Mouse (Mus musculus): ENCODE results near the gene Pkn3. TPM values are rescaled to one million over a fixed set of nuclear protein-coding genes. Genes with fewer than 3 reads are reported as not detected.

Pkn3 gene
- polyA plus RNA-seq, 1 experiment from 2014 or later = 1.9 TPM

DNA sequence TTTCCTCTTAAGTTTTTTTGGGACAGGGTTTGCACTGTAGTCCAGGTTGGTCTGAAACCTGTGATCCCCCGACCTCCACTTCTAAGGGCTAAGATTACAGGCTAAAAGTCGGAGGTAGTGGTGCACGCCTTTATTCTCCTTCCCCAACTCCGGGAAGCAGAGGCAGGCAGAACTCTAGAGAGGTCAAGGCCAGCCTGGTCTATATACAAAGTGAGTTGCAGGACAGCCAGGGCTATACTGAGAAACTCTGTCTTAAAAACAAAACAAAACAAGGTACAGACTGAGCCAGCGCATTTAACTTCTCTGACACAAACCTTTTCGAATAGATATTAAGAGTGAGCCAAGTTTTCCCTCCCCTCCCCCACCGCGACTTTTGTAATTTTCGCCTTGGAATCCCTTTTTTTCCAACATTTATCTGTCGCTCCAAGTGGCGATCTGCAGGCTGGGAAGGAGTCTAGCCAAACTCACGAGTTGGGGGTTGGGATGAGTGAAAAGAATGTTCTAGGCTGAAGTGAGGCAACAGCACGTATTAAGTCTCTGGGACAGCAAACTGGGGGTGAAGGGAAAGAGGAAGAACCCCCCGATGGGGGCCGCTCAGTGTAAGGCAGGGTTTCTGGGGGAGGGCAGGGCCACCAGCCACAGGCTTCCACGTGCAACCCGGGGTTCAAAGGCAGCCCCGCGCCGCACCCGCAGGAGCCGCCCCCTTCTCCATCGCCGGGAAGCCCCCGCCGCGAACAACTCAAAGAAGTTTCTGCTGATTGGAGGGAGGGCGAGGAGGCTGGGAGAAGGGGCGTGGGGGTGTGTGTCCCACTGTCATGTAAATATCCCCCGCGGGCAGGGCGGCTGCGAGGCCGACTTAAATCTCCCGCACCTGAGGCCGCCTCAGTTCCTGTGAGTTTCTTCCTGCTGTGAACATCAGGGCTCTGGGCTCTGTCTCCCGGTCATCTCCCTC, 16.0 kb upstream of the Pkn3 start:
- WGBS = 9% methylated on average over 37 of the region's 37 CpGs
- Histone ChIP-seq H3K27ac (peak overlapping the region; percentile 49), H3K36me3 (replicated peaks; ENCODE audit: control insufficient read depth, insufficient read depth) (no peaks in the 10 kb centered on the region), H3K4me1 (replicated peaks; ENCODE audit: control insufficient read depth, insufficient read depth, low read length) (peaks cover 19% of the 10 kb centered on the region), H3K4me2 (replicated peaks) (peak overlapping the region; percentile 67), H3K27me3 (ENCODE audit: control insufficient read depth, insufficient read depth, low read length) (no peaks in the 10 kb centered on the region), H3K4me3 (replicated peaks; ENCODE audit: low read length) (peak overlapping the region; percentile 48), H3K9ac (peak overlapping the region; percentile 47), H3K9me3 (ENCODE audit: control insufficient read depth, low read length) (no peaks in the 10 kb centered on the region)
- no peak for DNase-seq (ENCODE audit: low spot score)
- no peak for ATAC-seq (ENCODE audit: low FRiP score)

DNA sequence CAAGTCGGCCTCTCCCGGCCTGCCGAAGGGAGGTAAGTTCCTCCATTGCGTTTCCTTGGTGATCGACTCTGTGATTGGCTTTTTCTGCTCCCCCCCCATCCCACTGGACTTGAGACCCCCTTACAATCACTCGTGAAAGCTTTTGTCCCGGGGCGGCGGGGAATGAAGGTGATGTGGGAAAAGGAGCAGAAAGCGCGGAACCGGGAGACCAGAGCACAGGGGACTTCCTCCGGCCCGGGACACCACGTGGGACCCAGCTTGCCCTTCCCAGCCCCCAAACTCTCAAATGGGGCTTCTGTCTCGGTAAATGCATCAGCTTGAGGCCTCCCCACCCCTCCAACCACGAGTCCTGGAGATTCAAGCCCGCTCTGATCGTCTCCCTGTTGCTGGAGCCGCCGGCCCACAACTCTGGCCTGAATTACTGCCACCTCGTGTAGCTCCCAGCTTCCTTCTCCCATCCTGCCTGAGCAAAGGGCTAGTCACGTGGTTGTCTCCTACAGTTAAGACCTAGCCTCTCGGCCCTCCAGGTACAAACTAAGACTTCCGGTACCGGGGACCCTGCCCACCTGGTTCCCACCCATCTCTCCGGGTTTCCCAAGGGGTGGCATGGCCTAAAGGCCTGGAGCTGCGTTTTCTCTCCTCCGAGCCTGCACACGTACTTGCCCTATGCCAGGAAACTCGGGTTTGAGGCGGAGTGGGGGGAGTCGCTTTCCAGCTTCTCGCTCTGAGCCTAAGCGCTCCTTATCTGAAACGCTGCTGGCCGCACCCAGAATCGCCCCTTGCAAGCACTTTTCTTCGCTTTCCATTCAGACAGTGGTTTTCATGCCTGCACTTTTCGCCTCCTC, 15.0 kb upstream of the Pkn3 start:
- H3K4me3 ChIP-seq (replicated peaks; ENCODE audit: low read length) = peak overlapping the region; percentile 48
- no peaks in the 10 kb centered on the region for H3K27me3 ChIP-seq (ENCODE audit: control insufficient read depth, insufficient read depth, low read length)
- H3K9ac ChIP-seq = peak overlapping the region; percentile 47
- ATAC-seq (ENCODE audit: low FRiP score) (no peak), DNase-seq (ENCODE audit: low spot score) (peak; percentile 52)
- H3K9me3 ChIP-seq (ENCODE audit: control insufficient read depth, low read length) = no peaks in the 10 kb centered on the region
- peaks cover 19% of the 10 kb centered on the region for H3K4me1 ChIP-seq (replicated peaks; ENCODE audit: control insufficient read depth, insufficient read depth, low read length)
- H3K27ac ChIP-seq = peak overlapping the region; percentile 49
- H3K36me3 ChIP-seq (replicated peaks; ENCODE audit: control insufficient read depth, insufficient read depth) = no peaks in the 10 kb centered on the region
- peak overlapping the region; percentile 67 for H3K4me2 ChIP-seq (replicated peaks)
- 0% methylated on average over 40 of the region's 40 CpGs for WGBS

DNA sequence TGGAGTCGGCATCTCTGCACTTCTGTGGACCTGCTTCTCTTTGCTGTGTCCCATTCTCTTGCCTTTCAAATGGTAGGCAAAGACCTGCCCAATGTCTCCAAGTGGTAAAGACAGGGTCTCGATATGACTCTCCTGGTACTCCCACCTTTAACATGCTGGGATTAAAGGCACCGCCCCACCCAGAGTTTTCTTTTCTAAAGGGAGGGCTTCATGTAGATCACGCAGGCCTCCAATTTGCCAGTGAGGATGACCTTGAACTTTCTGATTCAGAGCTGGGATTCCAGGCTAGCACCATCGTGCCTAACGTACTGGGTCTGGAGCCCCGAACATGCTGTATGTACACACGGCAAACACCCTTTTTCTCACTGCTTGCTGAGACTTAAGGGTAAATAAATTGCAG, 14.2 kb upstream of the Pkn3 start:
- H3K4me3 ChIP-seq (replicated peaks; ENCODE audit: low read length) = peak overlapping the region; percentile 48
- peak overlapping the region; percentile 67 for H3K4me2 ChIP-seq (replicated peaks)
- no peak for DNase-seq (ENCODE audit: low spot score)
- H3K9me3 ChIP-seq (ENCODE audit: control insufficient read depth, low read length) = no peaks in the 10 kb centered on the region
- ATAC-seq (ENCODE audit: low FRiP score) = no peak
- H3K9ac ChIP-seq = peak overlapping the region; percentile 47
- 5% methylated on average over 8 of the region's 8 CpGs for WGBS
- H3K27ac ChIP-seq = peak overlapping the region; percentile 49
- peaks cover 24% of the 10 kb centered on the region for H3K4me1 ChIP-seq (replicated peaks; ENCODE audit: control insufficient read depth, insufficient read depth, low read length)
- no peaks in the 10 kb centered on the region for H3K27me3 ChIP-seq (ENCODE audit: control insufficient read depth, insufficient read depth, low read length)
- H3K36me3 ChIP-seq (replicated peaks; ENCODE audit: control insufficient read depth, insufficient read depth) = peaks cover 5% of the 10 kb centered on the region

DNA sequence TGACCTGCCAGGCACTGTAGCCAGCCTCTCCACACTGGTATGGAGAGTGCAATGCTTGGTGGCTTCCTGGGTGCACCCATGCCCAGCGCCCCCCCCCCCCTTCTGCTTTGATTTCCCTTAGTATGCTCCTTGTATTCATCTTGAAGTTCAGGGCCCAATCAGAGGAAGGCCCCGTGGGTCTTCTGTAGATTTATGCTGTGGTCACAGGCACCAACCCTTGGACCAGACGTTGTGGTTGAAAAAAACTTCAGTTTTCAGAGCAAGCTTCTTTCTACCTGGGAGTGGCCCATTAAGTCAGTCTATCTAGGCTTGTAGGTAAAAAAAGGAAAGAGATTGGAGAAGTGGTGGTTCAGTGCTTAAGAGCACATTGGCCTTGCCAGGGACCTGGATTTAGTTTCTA, 13.7 kb upstream of the Pkn3 start:
- WGBS = 8% methylated on average over 3 of the region's 3 CpGs

DNA sequence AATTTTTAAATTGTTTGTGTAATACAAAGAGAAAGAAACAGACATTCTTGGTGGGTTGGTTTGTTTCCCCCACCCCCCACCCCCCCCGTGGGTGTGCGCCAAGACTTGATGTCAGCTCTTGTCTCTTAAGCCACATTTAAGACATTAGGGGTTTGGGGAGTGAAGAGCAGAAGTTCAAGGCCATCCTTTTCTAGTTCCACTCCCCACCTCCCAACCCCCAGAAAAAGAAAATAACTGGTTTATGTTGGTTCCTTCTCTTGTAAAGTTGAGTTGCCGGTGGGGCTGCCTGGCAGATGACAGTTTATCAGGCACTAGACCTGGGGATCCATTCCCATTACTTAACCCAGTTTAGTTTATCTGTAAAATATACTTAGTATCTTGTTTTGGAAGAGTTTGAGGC, 13.2 kb upstream of the Pkn3 start:
- H3K36me3 ChIP-seq (replicated peaks; ENCODE audit: control insufficient read depth, insufficient read depth) = peaks cover 16% of the 10 kb centered on the region
- WGBS = 48% methylated on average over 3 of the region's 3 CpGs
- H3K27ac ChIP-seq = no peak overlapping the region
- DNase-seq (ENCODE audit: low spot score) (no peak), ATAC-seq (ENCODE audit: low FRiP score) (no peak)
- H3K4me3 ChIP-seq (replicated peaks; ENCODE audit: low read length) = no peak overlapping the region
- H3K4me1 ChIP-seq (replicated peaks; ENCODE audit: control insufficient read depth, insufficient read depth, low read length) = peaks cover 28% of the 10 kb centered on the region
- no peaks in the 10 kb centered on the region for H3K9me3 ChIP-seq (ENCODE audit: control insufficient read depth, low read length)
- no peaks in the 10 kb centered on the region for H3K27me3 ChIP-seq (ENCODE audit: control insufficient read depth, insufficient read depth, low read length)
- no peak overlapping the region for H3K9ac ChIP-seq
- no peak overlapping the region for H3K4me2 ChIP-seq (replicated peaks)

More for the DNA sequence above, 13.7 kb upstream of the Pkn3 start:
- Histone ChIP-seq H3K9me3 (ENCODE audit: control insufficient read depth, low read length) (no peaks in the 10 kb centered on the region), H3K4me3 (replicated peaks; ENCODE audit: low read length) (no peak overlapping the region), H3K9ac (peak overlapping the region; percentile 47; the same call in 1 of the 2 replicates), H3K4me1 (replicated peaks; ENCODE audit: control insufficient read depth, insufficient read depth, low read length) (peaks cover 28% of the 10 kb centered on the region), H3K27me3 (ENCODE audit: control insufficient read depth, insufficient read depth, low read length) (no peaks in the 10 kb centered on the region), H3K4me2 (replicated peaks) (peak overlapping the region; percentile 67), H3K27ac (no peak overlapping the region), H3K36me3 (replicated peaks; ENCODE audit: control insufficient read depth, insufficient read depth) (peaks cover 11% of the 10 kb centered on the region)
- ATAC-seq (ENCODE audit: low FRiP score) = no peak
- no peak for DNase-seq (ENCODE audit: low spot score)

DNA sequence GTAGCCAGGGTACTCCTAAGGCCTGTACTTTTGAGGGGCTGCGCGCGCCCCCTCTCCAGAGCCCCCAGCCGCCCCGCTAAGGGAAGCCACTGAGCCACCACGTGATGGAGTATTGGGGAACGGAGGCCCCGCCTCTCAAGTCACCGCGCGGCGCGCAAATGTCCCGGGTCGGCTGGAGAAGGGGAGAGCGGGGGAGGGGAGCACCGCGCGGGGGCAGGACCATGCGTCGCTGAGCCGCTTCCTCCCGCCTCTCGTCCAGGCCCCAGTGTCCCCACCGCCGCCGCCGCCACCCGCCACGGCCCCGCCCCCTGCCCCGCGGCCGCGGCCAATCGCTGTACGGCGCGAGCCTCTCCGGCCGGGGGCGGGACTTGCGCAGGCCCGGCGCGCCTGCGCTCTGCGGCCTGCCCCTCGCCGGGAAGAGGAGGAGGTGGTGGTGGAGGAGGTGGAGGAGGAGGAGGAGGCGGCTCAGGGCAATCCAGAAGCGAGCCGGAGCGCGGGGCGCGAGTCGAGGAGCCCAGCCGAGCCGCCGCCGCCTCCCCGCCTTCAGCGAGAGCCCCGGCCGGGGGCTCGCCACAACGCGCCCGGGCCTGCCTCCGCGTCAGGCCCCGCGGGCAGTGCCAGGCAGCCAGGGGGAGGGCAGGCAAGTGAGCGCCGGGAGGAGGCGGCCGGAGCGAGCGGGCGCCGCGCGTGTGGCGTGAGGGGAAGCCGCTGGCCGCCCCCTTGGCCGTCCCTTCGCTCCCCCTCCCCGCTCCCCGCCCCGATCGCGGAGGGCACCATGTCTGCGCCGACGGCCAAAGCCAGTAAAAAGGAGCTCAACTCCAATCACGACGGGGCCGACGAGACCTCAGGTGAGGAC, 11.2 kb upstream of the Pkn3 start:
- Histone ChIP-seq H3K9ac (peak overlapping the region; percentile 97), H3K4me2 (replicated peaks) (peak overlapping the region; percentile 69), H3K9me3 (ENCODE audit: control insufficient read depth, low read length) (no peaks in the 10 kb centered on the region), H3K4me1 (replicated peaks; ENCODE audit: control insufficient read depth, insufficient read depth, low read length) (peaks cover 28% of the 10 kb centered on the region), H3K36me3 (replicated peaks; ENCODE audit: control insufficient read depth, insufficient read depth) (peaks cover 31% of the 10 kb centered on the region), H3K4me3 (replicated peaks; ENCODE audit: low read length) (peak overlapping the region; percentile 100), H3K27ac (peak overlapping the region; percentile 100), H3K27me3 (ENCODE audit: control insufficient read depth, insufficient read depth, low read length) (no peaks in the 10 kb centered on the region)
- peak; percentile 95 for ATAC-seq (ENCODE audit: low FRiP score)
- DNase-seq (ENCODE audit: low spot score) = peak; percentile 95
- under 1% methylated on average over 63 of the region's 101 CpGs for WGBS

DNA sequence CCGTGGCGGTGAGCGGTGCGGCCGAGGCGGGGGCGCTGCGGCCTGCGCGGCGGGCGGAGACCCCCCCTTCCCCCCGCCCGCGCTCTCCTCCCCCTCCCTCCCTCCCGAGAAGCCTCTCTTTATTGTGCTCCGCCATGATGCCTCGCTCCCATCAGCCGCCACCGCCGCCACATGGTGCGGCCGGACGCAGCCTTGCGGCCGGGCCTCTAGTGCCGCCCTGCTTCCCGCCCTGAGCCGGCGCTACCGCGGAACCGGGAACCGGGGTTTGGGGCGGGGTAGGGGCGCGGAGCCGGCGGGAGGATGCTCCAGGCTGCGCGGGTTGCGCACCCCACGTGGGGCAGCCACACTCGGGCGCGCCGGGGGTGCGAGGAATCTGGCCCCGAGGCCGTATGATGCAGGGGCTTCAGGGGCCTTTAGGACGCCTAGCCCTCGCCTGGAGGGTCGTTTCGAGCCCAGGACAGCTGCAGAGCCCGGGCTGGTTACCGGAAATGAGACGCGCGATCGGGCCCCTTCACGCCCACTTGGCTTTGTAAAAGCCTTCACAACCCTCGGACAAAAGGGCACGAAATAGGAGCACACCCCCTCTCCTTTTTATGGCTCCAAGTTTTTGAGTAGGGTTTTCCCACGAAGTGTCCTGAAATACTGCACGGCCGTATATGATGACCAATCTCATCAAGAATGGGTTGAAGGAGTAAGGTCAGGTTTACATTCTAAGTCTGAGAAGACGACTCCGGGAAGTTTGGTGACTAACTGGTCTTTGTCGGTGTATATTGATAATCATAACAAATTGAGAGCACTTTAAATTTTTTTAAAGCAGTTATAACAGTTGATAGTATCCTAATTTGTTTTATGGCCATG, 10.2 kb upstream of the Pkn3 start:
- H3K4me2 ChIP-seq (replicated peaks) = peak overlapping the region; percentile 69
- H3K27ac ChIP-seq = peak overlapping the region; percentile 100
- peak; percentile 53 for DNase-seq (ENCODE audit: low spot score)
- peak overlapping the region; percentile 100 for H3K4me3 ChIP-seq (replicated peaks; ENCODE audit: low read length)
- under 1% methylated on average over 52 of the region's 69 CpGs for WGBS
- no peaks in the 10 kb centered on the region for H3K27me3 ChIP-seq (ENCODE audit: control insufficient read depth, insufficient read depth, low read length)
- peaks cover 24% of the 10 kb centered on the region for H3K4me1 ChIP-seq (replicated peaks; ENCODE audit: control insufficient read depth, insufficient read depth, low read length)
- H3K36me3 ChIP-seq (replicated peaks; ENCODE audit: control insufficient read depth, insufficient read depth) = peaks cover 37% of the 10 kb centered on the region
- peak overlapping the region; percentile 97 for H3K9ac ChIP-seq
- ATAC-seq (ENCODE audit: low FRiP score) = peak; percentile 18
- H3K9me3 ChIP-seq (ENCODE audit: control insufficient read depth, low read length) = no peaks in the 10 kb centered on the region

DNA sequence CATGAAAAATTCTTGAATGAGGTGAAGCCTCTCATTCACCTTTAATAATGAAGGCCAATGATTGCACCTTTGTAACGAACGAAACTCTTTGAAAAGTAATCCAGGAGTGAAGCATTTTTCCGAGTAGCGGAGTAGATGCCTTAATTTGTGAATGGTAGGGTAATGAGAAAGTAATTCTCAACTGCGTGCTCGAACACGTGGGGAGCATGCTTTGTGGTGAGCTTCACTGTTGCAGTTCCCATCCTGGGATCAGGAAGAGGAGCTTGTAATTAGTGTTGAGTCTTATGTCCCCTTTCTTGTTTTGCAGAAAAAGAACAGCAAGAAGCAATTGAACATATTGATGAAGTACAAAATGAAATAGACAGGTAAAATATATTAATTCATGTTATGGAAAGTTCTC, 9.5 kb upstream of the Pkn3 start:
- no peaks in the 10 kb centered on the region for H3K9me3 ChIP-seq (ENCODE audit: control insufficient read depth, low read length)
- H3K4me3 ChIP-seq (replicated peaks; ENCODE audit: low read length) = peak overlapping the region; percentile 100
- peaks cover 22% of the 10 kb centered on the region for H3K4me1 ChIP-seq (replicated peaks; ENCODE audit: control insufficient read depth, insufficient read depth, low read length)
- 32% methylated on average over 7 of the region's 7 CpGs for WGBS
- 0 out of 2 replicates have a peak overlapping the region, but pooled peaks have one; percentile 100 for H3K27ac ChIP-seq
- H3K27me3 ChIP-seq (ENCODE audit: control insufficient read depth, insufficient read depth, low read length) = no peaks in the 10 kb centered on the region
- H3K36me3 ChIP-seq (replicated peaks; ENCODE audit: control insufficient read depth, insufficient read depth) = peaks cover 44% of the 10 kb centered on the region
- H3K4me2 ChIP-seq (replicated peaks) = peak overlapping the region; percentile 69
- DNase-seq (ENCODE audit: low spot score) = no peak
- H3K9ac ChIP-seq = peak overlapping the region; percentile 97
- ATAC-seq (ENCODE audit: low FRiP score) = no peak
